Mouse (Mus musculus): ENCODE data around the gene Ptrh2.

Gene Ptrh2

DNA sequence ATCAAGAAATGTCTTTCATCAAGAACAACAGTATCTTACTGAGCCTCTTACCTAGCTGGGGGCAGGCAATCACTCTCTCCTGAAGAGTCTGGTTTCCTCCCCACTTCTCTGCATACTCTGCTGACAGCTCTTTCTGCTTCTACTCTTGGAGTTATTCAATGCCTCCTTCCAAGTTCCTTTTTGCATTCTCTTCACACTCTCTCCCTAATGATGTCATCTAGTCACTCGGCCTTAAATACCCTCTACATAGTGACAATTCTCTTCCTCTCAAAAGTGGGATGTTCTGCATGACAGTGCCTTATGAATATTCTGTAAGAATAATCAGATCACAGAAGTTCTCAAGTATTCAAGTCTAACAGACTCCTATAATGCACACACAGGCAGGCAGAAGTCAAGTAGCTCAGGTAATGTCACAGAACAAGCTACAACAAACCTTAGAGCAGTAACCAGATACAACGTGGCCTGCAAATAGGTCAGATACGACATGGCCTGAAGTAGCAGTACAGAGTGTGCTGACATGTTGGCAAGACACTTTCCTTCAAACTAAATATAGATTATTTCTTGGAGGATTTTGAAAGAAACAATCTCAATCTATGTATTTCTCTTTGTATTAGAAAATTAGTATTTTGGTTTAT, 12.6 kb upstream of the Ptrh2 start:
- DNase-seq, result no peak

DNA sequence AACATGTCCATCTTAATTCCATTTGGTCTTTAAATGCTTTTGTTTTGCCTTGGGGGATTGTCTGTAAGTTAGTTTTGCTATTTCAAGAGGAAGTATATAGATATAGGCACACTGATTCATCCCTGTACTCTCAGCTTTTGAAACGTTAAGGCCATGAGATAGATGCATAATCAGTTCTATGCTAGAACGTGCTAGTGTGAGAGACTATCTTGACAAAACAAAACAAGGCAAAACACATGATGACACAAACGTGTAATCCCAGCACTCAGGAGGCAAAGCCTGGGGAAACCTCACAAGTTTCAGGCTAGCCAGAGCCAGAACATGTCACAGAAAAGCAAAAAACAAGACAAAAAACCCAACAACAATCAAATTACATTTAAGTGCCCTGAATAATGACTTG, 11.0 kb upstream of the Ptrh2 start:
- no peak for DNase-seq

DNA sequence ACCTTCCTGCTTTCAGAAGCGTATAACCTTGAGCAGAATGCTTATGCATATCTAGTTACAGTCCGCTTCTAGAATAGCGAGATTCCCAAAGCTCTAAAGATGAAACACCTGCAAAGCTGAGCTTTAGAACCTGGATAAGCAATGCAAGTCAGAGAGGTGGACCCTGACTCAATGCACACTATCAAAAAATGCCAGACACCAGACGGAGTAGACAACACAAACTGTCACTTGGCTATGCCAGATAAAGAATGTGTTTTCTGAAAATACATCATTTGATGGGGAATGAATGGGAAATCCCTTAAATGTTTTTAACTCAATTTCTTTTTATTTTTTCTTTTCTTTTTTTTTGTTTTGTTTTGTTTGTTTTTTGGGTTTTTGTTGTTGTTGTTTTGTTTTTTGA, 8.3 kb upstream of the Ptrh2 start:
- DNase-seq, result no peak

DNA sequence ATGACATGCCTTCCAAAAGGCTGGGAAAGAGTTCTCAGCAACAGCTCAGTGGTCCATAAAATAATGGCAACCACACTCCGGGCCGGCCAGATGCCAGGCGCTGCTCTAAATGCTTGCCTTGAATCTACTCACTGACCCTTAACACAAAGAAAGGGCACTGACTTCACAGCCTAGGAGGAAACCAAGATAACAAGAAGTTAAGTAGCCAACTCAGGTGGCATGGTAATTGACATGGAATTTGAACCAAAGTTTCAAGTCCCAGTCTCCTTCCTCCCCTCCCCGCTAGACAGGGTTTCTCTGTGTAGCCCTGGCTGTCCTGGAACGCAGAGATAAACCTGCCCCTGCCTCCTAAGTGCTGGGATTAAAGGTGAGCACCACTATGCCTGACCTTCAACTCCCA, 4.8 kb upstream of the Ptrh2 start:
- no peak for DNase-seq

DNA sequence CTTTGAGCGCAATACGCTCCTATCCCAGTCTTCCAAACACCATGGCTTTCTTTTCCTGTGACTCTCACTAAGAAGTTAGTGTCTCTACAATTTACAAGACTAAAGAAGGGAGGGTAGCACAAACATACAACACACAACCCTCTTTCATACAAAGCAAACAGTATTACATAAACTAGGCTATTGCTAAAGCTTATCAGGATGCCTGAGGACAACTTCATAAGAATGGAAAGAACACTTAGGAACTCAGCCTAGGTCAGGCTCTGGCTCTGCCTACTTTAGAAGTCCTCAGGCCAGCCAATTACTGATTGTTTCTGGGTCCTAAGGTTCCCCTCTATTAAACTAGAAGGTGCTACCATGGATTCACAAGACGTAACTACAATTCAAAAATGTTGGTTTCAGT, 3.1 kb upstream of the Ptrh2 start:
- no peak for DNase-seq

DNA sequence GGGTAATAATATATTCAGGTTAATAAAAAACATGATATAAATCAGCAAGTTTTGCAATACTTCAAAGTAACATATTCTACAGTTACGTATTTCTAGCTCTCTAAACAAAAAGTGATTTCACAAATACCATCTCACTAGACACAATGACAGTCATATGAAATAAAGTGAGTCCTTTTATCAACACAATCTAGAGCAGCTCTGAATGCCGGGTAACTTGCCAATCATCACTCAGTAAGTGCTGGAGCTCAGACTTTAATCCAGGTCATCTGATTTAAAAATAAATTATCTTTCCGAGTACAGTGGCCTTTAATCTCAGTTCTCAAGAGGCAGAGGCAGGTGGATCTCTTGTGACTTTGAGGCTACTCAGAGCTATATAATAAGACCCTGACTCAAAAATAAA, 2.4 kb upstream of the Ptrh2 start:
- DNase-seq, result no peak

DNA sequence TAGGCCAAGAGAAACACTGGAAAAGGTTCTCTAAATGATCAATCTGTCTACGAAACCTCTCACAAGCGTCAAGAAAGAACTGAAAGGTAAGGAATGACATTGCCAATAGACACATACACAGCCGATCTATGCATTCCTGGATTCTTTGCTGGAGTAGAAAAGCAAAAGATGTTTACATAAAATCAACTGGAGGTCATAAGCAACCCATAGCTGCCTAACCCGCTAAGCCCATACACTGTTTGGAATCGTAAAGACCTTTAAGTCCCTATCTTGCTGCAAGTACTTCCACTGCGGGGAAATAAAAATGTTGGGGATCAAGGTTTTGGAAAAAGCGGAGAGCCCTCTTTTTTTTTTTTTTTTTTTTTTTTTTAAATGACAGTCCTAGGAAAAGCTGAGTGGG, 924 bp upstream of the Ptrh2 start:
- no peak for DNase-seq

DNA sequence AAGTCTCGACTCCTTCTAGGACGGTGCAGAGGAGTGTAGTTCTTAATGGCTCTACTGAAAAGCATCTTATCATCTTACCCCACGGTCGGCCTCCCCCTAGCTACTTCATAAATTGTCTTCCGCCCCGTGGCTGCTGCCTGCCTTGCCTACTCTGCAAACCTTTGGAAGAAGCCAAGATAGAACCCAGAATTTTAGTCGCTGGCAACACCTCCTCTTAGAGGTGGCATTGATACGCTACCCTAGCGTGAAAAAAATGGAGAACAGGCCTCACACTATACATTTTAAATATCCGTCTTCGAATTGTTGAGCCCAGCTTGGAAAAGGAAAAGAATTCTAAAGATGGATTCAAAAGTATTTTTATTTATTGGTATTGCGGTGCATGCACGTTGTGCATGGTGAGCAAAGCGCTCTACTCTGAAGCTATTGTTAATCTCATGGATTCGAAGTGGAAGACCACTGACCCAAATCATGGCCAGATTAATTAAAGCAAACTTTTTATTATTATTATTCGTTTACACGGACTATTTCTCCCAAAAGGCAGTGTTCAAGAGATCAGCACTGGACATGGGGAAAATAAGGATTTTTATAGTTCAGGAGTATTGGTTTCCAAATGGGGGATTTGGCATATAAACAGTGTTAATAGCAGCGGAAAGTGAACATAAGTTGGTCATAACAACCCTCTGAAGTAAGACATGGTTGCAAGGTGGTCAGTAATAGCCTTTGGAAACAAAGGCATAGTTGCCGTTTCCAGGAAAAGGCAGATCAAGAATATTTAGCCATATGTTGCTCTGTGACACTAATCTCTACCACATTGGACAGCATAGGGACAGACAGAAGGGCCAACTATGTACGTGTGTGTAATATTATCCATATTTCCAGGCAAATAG, 584 bp downstream of the Ptrh2 start:
- no peak for DNase-seq

DNA sequence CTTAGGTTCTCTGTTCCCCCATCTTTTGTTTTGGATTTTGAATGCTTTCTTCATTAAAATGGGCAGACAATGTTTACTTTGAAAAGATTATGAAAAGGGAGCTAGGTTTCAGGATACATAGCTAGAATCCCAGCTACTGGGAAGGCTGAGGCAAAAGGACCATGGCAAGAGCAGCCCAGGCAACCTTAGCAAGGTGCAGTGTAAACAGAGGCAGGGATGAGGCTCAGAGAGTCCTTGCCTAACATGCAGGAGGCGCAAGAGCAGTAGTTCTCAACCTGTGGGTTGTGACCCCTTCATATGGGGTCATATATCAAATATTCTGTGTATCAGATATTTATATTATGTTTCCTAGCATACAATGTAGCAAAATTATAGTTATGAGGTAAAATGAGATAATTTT, 1.6 kb downstream of the Ptrh2 start:
- no peak for DNase-seq

DNA sequence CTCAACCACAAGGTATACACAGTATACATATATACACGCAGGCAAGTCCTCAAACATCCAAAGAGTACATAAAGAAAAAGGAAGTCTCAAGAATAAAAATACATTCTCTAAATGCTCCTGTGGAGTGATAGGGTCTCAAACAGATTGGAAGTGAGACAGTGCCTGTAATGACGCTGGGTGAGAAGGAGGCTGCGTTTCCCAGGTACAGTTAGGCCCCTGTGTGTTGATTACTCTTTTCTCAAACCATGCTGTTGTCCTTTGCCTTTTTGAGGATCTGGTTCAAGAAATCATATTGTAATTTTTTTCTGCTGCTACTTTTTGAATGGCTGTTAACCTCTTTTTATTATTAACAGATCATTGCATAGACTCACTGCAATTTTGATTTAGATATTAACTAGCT, 6.6 kb downstream of the Ptrh2 start:
- no peak for DNase-seq

DNA sequence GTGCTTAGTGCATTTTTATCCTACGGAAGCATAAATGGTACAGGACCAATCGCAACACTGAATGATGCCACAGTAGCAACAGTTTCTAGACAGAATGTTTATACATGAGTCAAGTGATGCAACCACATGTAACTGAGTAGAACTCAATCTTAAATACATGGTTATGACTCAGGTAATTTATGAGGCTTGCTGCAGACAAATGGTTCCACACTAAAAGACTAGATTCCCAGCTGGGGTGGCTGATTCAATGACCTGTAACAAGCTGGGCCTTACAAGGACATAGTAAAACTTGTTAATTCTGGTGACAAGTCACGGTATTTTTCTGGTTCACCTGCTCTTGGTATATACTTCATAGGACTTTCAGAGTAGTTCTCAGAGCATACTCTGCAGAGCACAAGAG, 7.7 kb downstream of the Ptrh2 start:
- no peak for DNase-seq

DNA sequence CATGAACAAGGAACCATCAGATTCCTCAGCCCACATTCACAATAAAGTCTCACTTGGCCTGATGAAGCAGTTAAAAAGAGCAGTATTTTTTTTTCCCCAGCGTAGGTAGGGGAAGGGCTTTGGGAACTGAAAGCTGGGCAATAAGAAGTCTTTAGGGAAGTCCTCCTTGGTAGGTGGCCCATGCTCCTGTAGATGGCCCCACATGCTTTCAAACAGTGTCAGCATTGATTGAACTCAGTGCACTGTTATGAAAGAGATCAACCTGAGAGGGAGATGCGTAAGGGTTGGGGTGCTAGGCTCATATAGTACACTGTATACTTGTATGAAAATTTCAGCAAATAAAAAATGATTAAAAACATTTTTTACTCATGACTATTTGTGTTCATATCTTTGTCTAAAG, 8.2 kb downstream of the Ptrh2 start:
- no peak for DNase-seq

DNA sequence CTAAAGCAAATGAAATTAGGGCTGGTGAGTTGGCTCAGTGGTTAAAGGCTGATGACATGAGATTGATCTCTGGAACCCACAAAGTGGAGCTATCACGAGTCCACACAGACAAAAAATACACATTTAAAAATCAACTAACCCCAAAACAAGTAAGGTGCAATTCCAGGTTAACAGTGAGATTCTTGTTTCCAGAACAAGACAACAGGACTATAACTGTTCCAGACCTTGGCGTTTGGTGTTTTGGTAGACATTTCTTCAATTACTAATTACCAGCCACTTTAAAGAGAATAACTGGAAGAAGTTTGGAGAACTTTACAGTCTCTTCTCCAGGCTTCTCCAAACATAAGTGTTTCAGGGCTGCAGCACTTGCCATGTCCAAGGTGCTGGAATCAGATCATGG, 8.8 kb downstream of the Ptrh2 start:
- no peak for DNase-seq

DNA sequence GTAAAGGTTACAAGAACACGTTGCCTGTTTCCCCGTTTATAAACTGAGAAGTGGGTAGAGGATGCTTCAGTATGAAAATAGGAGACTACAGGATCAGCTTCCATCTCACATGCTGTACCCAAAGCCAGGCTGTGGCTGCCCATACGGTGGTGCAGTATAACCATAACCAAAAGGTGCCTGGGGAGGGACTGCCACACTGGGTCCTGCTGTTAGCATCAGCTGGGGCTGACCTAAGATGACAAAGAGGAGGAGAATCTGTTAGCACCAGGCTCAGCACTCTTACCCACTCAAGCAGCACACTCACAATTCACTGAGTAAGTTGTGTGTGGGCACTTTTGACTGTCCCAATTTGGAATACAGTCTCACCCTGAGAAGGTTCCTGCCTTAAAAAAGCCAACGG, 11.7 kb downstream of the Ptrh2 start:
- DNase-seq, result no peak

DNA sequence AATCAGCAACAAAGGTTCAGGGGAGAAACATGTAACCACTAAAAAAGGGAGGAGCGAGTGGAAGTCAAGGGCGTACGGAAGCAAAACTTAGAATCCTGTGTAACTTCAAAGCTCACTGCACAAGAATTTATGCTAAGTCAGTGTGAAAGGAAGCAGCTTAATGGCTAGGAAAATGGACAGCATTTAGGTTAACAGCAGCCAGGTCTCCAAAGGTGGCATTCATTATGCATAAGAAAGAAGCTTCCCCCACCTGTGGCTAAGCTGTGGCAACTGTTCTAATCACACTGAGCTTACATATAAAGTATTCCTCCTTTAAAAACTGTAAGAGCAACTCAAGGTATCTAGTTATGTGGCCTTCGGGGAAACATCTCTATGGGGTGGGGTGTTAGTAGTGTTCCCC, 17.4 kb downstream of the Ptrh2 start:
- no peak for DNase-seq

DNA sequence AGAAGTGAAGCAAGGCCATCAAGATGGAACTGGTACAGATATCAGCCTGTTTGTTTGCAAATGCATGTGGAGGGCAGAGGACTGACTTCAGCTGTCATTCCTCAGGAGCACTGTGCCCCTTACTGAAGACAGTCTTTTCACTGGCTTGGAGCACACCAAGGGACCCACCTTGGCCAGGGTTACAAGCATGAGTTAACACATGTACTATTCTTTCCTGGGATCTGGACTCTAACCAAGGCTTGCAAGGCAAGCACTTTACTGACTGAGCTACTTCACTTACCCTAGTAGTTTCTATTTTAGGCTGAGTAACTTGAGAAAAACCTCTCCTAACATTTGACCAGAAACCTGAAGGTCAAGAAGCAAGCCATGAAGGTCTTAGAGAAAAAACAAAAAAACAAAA, 30.8 kb downstream of the Ptrh2 start:
- no peak for DNase-seq

DNA sequence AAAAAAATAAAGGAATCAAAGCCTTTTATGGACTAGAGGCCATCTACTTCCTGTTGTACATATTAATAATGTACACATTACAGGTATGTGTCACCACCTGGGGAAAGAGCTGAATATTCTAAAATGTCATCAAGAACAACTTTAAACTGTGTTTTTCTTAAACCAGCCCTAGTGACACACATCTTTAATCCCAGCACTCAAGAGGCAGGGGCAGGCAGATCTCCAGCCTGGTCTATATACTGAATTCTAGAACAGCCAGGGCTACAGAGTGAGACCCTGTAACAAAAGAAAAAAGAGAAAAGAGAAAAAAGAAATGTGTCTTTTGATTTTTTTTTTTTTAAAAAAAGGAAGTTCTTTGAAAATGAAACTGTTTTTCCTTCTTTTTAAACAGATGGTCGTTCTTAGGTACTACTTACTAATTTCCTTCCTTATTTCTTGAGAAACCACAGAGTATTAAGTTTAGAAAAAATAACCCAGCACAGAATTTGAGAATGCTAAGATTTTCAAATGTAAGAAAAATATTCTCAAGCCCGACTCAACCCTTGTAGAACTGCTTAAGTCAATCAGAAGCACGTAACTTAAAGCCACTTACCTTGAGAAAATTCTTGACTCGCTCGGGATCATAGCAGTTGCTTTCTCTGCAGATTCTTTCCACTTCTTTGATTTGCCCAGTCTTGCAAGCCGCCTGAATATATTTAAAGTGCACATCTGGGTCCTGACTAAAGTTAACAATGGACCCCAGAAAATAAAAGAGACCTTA, 33.7 kb downstream of the Ptrh2 start:
- DNase-seq, result no peak

DNA sequence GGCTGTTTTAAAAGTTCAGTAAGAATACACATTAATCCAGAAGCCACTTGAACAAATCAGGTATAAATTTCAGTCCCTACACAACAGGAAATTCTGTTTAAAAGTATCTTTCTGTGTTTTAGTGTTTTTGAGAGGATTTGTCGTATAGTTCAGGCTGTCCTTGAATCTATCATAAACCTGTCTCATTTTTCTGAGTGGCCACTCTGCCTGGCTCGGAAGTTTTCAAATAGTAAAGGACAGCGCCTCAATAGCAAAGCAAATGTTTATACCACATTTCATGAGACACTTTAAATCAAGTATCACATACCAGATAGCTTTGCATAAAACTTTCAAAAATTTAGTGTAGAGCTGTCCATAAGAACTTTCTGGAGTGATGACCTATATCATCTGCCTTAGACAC, 34.6 kb downstream of the Ptrh2 start:
- no peak for DNase-seq

DNA sequence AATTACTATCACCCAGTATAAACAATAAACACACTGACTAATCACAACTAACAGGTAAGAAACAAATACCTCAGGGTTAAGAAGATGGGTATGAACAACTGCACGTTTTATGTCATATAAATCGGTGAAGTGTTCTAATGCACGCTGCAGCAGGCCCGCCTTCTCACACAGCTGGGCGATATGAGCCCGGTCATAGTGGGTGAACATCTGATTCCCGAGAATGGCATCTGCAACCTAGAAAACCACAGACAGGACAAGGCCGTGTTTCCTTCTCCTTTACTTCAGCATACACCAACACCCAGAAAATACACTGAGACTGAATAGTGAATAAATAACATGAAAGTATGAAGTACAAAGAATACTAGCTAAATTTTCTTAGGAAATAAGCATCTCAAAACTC, 35.6 kb downstream of the Ptrh2 start:
- no peak for DNase-seq

DNA sequence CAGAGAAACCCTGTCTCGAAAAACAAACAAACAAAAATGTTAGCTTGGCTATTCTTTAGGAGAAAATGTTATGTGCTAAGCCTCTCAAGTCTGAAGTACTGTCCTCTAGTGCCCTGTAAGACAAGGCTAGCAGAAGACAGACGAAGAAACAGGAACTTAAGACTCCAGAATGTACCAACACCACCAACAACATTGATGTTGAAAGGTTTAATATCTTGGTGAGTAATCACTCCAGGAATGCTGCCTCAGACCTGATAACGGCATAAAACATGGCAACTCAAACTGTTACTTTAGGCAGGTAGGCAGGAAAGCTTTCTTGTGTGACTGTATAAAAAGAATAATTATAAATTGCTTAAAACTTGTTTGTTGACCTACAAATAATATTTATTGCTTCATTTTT, 40.2 kb downstream of the Ptrh2 start:
- no peak for DNase-seq

DNA sequence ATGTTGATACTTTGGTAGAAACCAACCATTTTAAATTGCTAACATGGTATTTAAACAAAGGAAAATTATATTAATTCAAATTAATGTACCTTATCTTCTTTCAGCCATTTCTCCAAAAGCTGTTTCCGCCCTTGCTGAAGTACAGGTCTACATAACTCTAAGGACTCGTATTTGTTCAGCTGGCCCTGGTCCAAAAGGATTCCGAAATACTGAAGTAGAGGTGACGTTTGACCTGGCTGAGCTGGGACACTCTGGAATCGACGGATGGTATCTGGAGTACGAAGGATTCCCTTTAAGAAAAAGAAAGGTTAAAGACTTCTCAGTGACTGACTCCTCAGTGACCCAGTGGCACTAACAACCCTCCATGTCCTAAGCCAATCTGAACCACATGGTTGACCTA, 41.2 kb downstream of the Ptrh2 start:
- DNase-seq, result no peak

DNA sequence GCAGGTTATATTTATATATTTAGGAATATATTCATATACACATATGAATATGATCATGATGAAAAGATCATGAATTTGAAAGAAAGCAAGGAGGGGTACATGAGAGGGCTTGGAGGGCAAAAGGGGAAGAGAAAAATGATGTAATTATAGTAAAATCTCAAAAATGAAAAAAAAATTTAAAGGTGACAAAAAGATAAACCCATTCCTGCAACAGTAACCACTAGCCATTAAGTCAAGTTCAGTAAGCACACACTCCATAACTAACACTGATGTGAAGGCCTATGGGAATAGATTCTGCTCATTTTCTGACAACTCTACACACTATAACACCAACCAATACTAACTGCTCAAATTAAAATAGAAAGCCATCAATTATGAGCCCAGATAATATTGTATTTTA, 41.8 kb downstream of the Ptrh2 start:
- DNase-seq, result no peak

DNA sequence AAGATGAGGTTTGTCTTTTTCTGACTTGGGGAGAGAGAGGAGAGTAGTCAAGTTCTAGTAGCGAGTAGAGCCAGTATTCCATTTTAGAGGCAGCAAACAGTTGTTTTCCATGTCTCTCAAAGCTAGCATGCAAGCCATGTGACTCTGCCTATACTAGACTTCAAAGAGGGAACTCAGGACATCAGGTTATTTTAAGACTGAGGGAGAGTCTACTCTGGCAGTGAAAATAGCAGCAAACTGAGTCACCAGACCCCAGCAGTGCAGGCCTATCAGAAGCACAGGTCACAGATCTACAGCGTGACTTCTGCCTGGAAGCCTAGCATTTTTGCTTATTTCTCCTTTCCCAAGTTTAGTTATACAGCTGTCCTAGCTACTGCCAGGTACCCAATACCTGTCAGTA, 47.7 kb downstream of the Ptrh2 start:
- DNase-seq, result no peak

Data from cerebellum, adult 11-12 months (tissue).